Mouse (Mus musculus): ENCODE measurements around the gene Ifi35.
"Not testable (repeated sequence)": the region's sequence is repeated elsewhere in the genome, so short reads cannot be mapped to it uniquely, and the experiment has no call there.

DNA sequence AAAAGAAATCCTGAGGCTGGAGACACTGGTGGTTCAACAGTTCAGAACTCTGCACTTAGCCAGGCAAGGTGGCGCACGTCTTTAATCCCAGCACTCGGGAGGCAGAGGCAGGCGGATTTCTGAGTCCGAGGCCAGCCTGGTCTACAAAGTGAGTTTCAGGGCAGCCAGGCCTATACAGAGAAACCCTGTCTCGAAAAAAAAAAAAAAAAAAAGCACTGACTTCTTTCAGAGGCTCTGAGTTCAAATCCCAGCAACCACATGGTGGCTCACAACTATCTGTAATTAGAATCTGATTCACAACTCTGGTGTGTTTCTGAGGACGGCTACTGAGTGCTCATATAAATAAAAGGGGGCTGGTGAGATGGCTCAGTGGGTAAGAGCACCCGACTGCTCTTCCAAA is 1.3 kb upstream of the Ifi35 start:
- not testable (repeated sequence) for TF ChIP-seq POLR2A (IDR thresholded peaks at IDR 0.05; ENCODE audit: low read depth, low read length); CTCF (IDR thresholded peaks at IDR 0.05; ENCODE audit: borderline replicate concordance, insufficient read depth, low read length)

Measured in embryonic fibroblast, embryonic 13.5 days (primary cell).